Mouse (Mus musculus): ENCODE measurements at regions not wholly inside any gene's neighbourhood (a gene's known extent, or its start where the extent isn't known, plus 50 kb on each side); places are given as distances from the start of the nearest gene placed in this dataset.
"Not testable (repeated sequence)": the region's sequence is repeated elsewhere in the genome, so short reads cannot be mapped to it uniquely, and the experiment has no call there.

DNA sequence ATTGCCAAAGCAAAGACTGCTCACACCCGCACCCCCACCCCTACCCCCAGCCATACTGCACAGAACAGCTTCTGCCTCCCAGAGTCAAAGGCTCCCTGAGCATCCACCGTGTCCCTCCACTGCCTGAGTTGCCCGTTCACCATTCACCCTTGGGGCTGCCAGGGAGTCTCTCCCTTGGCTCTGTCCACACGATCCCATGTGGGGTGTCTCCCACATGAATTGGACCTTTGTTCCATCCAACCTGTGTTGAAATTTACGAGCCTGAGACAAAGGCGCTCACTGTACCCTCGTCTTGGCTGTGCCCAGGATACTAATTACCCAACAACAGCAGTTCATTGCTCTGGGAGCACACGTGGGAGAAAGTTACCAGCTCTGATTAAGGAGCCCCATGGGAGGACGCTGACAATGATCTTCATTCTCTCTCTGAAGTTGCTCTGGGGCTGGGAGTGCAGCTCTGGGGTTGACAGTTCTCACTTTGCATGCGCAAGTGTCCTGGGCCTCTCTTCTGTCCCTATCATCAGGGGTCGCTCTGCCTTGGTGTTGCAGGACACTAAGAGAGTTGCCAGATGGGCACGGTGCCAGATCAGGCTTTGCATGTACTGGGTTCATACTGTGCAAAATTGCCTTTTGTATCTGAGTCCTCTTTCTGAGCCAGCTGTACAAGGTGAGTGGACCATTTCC lies 178.3 kb upstream of the Rgma start:
- no peak for DNase-seq (ENCODE audit: low spot score in 2 of 2)

DNA sequence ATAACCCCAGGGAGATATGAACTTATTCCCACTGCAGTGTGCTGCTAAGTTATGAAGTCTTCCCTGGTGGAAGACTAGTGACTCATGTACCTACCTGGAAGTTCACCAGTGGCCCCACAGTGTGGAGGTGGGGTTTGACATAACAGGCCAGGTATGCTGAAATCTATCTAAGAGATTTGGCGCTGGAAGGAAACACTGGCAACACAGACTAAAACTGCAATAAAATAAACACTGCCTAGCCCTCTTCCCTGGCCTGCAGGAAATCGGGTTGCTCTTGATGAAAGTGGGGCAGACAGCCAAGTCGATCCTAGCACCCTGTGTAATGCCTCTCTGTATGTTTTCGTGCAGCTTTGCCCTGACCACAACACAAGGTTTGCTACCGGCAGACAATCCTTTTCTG lies 177.2 kb upstream of the Rgma start:
- no peak for DNase-seq (ENCODE audit: low spot score in 2 of 2)

DNA sequence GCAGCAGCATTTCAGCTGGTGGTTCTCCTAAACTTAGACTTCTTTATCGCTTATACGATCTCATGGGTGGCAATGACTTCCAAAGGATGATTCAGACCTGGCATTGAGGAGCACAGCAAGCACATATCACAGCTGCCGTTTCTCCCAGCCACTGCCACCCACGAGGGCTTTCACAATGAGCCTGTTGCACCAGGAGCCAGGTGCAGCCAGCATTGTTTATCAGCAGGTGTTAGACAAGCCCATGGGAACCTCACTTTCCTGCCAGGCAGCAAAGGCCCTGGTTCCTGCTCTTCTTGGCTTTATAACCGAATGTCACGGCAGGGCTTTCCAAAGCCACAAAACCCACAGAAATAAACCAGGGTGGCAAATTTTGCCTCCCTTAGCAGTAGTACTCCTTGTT lies 175.3 kb upstream of the Rgma start:
- DNase-seq (ENCODE audit: low spot score in 2 of 2) = no peak

DNA sequence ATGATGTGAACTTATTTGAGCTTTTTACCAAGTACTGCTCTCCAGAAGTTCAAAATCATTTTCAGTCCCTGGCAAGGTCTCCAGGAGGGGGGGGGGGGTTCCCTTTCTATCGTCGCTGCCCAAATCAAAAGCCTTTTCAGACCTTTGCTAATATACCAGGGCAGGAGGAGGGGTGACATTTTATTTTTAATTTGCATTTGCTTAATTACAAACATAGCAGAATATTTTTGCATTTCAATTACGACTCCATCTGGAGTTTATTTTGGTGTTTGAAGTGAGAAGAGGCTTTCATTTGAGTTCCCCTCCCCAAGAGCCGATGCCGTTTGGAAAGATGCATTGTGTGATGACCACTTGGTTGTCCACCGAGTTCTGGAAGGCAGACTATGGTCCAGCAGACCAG lies 174.0 kb upstream of the Rgma start:
- DNase-seq (ENCODE audit: low spot score in 2 of 2) = no peak

DNA sequence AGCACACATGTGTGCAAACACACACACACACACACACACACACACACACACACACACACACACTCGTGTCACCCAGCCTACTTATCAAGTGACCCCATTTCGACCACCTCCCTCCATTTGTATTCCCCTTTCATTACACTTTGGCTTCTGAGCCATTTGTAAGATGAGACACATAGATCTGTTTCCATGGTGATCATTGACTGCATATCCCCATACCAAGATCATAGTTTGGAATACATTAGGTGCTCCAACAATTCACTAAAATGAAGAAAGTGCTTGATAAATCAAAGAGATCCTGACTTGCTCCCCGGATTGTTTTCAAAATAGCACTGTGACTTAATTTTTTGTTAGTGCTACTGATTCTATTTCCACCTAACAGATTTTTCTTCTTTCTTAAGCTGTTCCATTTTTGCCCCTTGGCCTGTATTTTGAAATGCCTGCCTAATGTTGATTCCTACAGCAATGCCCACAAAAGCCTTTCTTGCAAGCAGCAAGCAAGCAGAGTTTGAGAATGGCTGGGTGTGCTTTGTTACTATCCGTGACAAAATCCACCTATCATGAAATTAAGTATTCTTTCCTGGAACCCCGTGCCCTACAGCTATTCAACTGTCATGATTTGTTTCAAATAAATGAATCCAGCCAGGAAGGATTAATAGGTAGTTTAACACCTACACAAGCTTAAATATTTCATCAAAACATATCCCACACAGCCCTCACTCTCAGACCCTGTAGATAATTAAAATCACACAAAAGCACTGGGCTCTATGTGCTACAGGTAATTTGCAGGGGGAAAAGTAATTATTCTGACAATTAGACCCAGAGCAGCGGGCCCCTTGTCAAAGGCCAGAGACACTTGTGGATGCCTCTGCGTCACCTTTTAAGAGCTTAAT lies 168.1 kb upstream of the Rgma start:
- no peak for DNase-seq (ENCODE audit: low spot score in 2 of 2)

DNA sequence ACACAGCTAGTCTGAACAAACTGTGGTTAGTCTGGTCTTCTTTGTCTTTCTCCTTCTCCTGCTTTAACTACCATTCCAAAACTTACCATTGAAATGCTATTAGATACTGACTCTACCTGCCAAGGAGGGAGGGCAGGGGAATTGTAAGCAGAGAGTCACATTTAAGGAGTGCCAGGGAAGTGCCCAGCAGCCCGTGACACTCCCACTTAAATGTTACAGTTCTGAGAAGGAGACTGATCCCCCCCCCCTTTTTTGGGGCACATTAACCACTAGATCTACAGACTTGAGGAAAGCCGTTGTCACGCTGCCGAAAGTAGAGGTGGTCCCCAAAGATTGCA lies 166.9 kb upstream of the Rgma start:
- DNase-seq (ENCODE audit: low spot score in 2 of 2) = no peak

DNA sequence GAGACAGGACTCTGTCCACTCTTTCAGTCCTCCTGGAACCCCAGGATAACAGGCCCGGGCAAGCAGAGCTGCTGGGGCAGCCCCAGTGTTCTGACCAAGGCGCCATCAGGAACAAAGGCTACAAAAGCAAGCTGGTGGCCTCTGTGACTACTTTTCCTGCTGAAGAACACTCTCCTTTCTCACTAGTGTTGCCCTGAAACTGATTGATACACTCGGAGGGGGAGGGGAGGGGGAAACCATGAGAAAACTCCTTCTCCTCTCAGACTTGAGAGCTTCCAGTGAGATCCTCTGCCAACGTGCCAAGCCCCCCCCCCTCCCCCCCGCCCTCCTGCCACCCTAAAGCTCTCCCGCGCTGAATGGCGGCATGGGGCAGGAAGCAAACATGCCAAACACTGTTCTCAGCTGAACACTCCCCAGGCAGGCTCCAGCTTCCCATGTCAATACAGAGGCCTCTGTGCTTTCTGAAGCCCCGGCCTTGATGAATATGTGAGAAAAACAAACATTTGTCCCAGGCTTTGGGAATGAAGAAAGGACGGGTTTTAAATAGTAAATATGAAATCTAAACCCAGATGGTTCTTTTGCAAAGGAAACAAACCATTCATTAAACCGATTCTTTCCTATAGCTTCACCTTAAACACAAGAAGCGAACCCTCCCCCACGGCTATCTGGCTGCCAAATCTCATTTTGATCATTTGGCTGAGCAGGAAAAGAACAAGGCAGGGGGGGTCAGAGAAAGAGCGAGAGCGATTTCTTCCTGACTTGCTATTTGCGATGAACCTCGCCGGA lies 166.3 kb upstream of the Rgma start:
- DNase-seq (ENCODE audit: low spot score in 2 of 2) = no peak

DNA sequence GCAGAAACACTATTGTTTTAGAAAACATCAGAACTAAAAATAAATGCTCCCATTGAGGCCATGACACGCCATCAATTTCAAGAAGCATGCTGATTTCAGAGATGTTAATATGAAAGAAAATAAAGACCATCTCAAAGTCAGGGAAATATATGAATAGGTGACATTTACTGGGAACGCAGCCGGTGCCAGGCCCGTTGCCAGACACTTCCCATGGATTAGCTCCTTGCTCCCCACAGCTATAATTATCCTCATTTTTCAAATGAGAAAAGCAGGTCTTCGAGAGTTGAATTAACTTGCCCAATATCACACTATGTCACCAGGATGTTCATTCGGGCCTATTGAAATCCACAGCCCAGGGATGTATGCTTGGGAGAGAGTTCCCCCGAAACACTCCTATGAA lies 165.2 kb upstream of the Rgma start:
- no peak for DNase-seq (ENCODE audit: low spot score in 2 of 2)

DNA sequence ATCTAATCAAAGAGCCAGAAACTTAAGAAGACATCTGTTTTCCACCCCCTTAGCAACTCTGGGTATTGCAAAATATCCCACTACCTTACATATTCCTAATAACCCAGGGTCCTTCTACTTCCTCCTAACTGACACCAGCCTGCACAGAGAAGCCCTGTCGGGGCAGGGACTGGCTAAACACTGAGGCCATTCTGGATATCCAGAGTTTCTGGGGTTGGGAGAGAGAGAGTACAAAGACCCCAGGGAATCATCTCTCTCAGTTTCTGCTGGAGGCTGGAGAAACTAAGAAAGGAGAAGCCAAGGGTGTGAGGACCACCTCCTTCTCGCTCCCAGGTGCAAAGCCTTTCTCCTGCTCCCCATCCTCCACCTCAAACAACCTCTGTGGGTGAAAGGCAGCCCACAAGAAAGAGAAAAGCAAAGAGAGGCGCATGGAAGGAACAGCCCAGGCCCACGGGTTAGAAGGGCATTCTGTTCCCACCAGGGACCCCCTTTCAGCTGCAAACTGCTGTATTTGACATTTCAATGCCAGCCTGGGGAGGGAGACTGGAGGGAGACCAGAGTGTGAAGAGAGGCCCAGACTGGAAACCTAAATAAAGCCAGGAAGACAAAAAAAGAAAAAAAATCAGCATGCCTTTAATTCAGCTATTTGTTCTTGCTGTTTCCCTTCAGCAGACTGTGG lies 152.9 kb upstream of the Rgma start:
- no peak for DNase-seq (ENCODE audit: low spot score in 2 of 2)

DNA sequence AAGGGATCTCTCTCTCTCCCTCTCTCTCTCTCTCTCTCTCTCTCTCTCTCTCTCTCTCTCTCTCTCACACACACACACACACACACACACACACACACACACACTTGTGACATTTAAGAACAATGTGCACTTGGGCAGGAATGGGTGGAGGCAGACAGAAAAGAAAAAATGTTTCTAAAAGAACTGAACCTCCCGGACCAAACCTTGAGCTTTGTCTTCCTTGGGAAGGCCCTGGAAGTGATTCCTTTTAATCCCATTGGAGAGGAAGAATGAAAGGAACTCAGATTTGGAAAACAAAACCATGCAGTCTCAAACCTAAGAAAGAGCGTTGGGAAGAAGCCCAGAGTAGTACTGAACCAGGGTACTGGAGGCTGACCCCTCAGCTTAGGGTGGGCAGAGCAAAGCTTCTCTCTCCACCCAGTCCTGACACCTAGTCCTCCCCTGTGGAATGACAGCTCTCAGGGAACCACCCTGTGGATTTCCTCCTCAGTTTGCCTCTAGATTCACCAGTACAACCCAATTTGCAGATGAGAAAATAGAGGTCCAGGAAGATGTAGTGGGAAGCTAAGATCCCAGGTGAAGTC lies 152.3 kb upstream of the Rgma start:
- DNase-seq (ENCODE audit: low spot score in 2 of 2) = no peak

DNA sequence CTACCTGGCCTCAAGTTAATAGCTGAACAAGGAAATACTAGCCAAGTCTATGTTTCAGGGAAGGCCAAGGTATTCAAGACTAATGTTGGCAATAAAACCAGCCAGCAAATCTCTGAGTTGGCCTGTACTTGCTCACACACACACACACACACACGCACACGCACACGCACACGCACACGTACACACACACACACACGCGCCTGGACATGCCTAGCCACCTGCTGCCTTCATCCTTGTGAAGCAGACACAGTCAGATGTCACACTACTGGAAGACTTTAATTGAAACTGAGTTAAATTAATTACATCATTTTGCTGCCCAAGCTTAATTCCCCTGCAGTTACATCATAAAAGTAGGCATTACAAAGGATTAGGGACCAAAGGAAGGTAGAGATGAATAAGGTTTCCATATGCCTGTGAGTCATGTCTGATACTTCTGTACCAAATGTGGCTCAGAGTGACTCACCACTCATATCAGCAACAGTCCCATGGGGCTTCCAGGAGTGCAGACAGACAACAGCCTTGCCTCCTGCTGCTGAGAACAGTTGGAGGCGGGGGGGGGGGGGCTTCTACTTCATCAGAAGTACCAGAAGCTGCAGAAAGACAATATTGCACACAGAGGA lies 141.7 kb upstream of the Rgma start:
- DNase-seq (ENCODE audit: low spot score in 2 of 2) = no peak

DNA sequence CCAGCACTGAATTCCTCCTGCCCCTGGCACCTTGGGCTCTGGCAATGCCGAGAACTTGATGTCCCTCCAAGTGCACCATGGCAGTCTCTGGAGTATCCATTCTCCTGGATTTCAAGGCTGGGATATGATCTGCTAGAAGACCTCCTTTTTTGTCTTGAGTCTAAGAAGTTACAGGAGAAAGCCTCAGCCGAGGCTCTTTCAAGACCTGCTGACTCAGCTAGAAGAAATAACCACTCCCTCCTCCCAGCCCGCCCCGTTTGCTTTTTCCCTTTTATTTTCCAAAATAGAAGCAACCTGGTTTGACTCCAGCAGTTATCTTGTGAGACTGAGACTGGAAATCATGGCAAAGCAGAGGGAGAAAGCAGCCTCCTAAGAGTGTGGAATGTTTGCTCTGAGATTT lies 136.8 kb upstream of the Rgma start:
- no peak for DNase-seq (ENCODE audit: low spot score in 2 of 2)

DNA sequence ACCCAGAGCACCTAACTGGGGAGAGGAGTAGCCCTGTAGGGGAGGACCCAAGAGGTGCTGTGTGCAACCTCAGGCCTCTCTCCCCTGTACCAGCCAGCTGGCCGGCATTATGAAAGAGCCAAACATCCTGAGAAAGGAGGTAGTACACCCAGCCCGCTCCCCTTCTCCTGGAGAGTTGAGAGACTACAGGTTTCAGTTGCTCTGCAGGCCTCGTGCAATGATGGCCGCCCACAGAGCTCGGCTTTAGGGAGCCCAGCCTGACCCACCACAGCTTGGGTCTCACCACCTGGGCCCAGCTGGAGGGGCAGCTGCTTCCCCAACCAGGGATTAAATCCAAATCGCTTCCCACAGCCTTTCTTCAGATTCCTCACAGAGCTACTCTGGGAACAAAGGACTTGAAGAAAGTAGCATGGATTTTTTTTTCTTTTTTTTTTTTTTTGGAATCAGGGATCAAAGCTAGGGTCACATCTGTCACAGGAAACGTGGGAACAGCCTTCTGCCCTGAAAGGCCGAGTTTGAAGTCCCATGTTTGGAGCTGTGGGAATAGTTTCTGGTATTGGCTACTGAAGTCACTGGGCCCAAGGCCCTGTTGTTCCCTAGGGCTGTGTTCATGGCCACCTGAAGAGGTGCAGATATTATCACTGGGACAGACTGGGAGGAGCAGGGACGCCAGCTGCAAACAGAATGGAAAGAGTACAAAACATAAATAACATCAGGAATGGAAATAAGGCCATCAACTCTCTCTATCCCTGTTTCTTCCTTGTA lies 131.5 kb upstream of the Rgma start:
- DNase-seq (ENCODE audit: low spot score in 2 of 2) = no peak

DNA sequence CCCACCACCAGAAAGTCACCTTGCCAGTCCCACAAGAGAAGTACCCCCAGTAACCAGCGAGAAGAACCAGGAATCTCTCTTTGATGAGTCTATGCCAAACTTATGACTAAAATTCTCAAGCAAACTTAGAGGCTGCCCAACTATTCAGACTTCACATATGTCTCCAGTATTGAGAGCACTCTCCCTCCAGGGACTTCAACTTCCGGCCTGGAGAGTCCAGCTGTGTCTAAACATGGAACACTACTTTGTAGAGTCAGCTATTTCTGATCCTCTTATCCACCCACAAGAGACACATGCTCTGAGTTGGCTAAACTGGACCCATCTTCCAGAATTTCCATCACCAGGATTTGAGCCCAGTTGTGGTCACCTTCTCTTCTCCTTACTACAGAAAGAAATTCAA lies 129.9 kb upstream of the Rgma start:
- DNase-seq (ENCODE audit: low spot score in 2 of 2) = no peak

DNA sequence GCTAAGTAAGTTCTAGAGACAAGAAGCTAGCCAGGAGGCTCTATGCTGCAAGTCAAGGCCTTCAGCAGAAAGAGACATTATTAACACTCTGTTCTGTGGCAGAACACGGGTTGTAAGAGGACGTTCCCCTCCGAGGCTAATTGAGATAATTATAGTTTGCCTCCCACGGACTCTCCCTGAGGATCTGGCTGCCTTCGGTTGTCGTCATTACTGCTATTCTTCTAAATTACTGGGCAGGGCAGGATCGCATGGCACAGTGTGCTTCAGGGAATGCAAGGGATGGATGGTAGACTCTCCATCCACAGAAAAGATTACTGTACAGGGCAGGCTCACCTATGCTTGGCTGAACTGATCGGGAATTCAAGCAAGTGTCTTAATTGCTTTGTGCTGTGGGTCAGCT lies 124.7 kb upstream of the Rgma start:
- no peak for DNase-seq (ENCODE audit: low spot score in 2 of 2)

DNA sequence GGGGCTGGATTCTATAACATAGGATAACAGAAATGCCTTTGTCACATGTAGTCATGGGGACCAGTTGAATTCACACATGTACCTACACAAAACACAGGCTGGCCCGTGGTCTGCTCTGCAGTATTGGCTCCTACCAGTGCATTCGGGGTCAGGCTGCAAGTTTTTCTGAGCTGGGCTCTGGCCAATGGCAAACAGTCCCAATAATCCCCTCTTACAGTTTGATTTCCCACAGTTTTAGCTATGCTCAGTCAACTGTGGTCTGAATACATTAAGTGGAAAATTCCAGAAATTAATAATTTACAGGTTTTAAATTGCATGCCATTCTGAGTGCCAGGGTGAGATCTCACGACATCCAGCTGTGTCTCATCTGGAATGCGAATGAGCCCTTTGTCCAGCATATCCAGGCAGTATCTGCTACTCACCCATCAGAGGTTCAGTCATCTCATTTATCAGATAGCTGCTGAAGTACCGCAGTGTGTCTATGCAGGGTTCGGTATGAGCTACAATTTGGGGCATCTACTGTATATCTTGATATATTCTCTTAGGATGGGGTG lies 124.0 kb upstream of the Rgma start:
- DNase-seq (ENCODE audit: low spot score in 2 of 2) = no peak

DNA sequence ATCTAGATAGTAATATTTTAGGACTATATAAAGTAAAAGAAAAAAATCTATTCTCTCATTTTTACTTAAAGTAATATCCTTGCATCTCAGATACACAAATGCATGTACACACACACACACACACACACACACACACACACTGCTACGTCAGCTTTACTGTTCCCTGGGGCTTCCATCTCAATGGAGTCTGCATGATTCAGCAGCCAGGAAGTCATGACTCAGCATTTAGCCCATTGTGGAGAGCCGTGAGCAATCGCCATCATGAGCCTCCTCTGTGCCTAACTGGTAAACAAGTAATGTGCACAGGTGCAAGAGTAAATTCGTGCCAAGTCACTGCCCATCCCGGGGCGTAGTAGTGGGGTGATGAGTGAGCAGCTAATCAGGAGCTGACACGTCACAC lies 120.3 kb upstream of the Rgma start:
- not testable (repeated sequence) for DNase-seq (ENCODE audit: low spot score in 2 of 2)

DNA sequence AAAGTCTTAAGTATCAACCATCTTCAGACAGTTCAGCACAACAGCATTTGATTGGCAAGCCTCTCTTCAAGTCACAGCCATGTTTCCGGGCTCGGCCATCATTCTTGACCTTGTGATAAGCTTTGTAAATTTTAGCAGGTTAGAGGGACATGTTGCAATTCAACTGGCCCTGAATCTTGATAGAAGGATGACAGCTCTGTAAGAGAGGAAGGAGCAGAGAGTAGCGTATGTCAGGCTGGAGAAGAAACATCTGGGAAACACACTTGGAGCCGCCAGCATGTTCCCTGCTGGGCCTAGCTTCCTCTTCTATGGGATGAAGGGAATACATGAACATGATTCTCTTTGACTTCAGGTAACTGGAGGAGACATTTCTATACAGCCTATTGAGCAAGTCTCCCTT lies 115.2 kb upstream of the Rgma start:
- DNase-seq (ENCODE audit: low spot score in 2 of 2) = no peak

DNA sequence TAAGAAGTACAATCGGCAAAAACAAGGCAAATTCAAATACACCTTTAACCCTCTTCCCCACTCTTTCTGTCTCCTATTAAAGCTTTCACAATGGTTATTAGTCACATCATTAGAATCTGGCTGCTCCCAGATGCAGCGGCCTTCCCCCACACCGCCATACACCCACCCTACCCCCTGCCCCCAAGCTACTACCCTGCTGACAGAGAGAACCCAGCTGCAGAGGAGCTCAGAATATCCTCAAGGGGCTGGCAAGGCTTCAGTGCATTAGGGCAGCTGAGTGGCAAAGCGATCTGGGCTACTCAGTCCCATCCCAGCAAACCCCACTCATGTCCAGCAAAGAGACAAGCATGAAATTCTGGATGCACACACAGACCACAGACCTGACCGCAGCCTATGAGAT lies 113.6 kb upstream of the Rgma start:
- DNase-seq (ENCODE audit: low spot score in 2 of 2) = no peak

DNA sequence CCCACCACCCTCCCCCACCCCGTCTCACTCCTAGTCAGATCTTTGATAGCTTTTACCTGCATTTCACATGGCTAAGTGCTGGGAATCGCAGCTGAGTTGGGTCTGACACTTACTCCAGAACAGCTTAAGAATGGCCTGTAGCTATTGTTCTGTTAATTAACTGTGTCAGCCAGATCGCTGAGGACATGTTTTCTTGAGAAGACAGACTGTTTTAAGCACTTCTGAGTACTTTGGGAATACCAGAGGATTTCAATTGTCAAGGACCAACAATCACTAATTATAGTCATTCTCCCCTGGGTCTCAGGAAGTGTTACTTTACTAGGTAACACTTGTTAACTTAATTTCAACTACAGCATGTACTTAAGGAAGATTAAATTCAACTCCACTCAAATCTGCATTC lies 112.8 kb upstream of the Rgma start:
- DNase-seq (ENCODE audit: low spot score in 2 of 2) = no peak

Data from spleen, postnatal 10 days (tissue).